Mouse (Mus musculus): ENCODE data around the gene Psme2. TPM values are rescaled to one million over a fixed set of nuclear protein-coding genes. Genes with fewer than 3 reads are reported as not detected.

The Psme2 gene
- total and polyA plus RNA-seq, 3 experiments = 467 to 757 (median 684) TPM

DNA sequence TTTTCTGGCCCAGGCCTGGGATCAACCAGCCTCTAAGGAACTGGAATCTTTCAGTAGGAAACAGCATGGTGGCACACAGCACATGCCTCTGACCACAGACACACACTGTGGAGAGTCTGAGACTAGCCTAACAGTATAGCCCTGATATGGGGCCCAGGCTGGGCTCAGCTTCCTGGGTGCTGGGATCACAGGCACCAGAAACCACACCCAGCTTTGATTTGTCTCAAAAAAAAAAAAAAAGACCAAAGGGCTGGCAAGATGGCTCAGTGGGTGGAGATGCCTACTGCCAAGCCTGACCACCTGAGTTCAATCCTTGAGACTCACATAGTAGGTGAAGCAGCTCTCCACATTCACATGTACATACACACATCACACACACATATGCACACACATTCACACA lies 36.3 kb downstream of the Psme2 start:
- Histone ChIP-seq H3K9me3 (replicated peaks; ENCODE audit: low read length) (no peaks in the 10 kb centered on the region), H3K27me3 (replicated peaks) (no peaks in the 10 kb centered on the region), H3K4me1 (ENCODE audit: control insufficient read depth in 1 of 2, insufficient read depth in 2 of 2) (peaks cover 2 to 22% of the 10 kb centered on the region in 2 experiments; a peak in 3 of 4 replicates), H3K79me2 (replicated peaks; ENCODE audit: control insufficient read depth, extremely low read depth, insufficient read depth, poor library complexity, severe bottlenecking) (peaks cover 3% of the 10 kb centered on the region; the same call in 1 of the 2 replicates), H3K9ac (ENCODE audit: insufficient read depth, low read depth) (no peak overlapping the region), H3K27ac (ENCODE audit: insufficient read depth, low read depth) (no peak overlapping the region), H3K4me2 (ENCODE audit: insufficient read depth, low read depth, poor library complexity, severe bottlenecking) (no peak overlapping the region), H3K36me3 (replicated peaks in 1 of 2; ENCODE audit: control insufficient read depth in 1 of 2, insufficient read depth in 1 of 2, low read length in 1 of 2) (peaks cover 4 to 17% of the 10 kb centered on the region in 2 experiments), H3K4me3 (replicated peaks in 1 of 3; ENCODE audit: low read depth in 2 of 3, low read length in 2 of 3, poor library complexity in 1 of 3) (no peak overlapping the region)
- dilution Hi-C loops (cut with MboI; ENCODE audit: extremely low pct_ligation_motif_present, extremely low pct_unique_long_range_greater_than_20kb, low sequenced_read_pairs) = no loop called here
- no peak for TF ChIP-seq TCF12 (IDR thresholded peaks at IDR 0.05; ENCODE audit: low read depth, low read length)
- TF ChIP-seq ZNF384 (IDR thresholded peaks at IDR 0.05; ENCODE audit: low read depth, low read length) = peak; percentile 21; the same call in 1 of the 2 replicates
- no peak for TF ChIP-seq KAT2A (IDR thresholded peaks at IDR 0.05; ENCODE audit: insufficient replicate concordance, low read length)
- no peak for TF ChIP-seq SIN3A (IDR thresholded peaks at IDR 0.05; ENCODE audit: low read length)
- in situ Hi-C loops (cut with MboI; ENCODE audit: low pct_ligation_motif_present, low pct_unique_long_range_greater_than_20kb, low sequenced_read_pairs) = no loop called here
- DNase-seq (ENCODE audit: extremely low read depth) = no peak

DNA sequence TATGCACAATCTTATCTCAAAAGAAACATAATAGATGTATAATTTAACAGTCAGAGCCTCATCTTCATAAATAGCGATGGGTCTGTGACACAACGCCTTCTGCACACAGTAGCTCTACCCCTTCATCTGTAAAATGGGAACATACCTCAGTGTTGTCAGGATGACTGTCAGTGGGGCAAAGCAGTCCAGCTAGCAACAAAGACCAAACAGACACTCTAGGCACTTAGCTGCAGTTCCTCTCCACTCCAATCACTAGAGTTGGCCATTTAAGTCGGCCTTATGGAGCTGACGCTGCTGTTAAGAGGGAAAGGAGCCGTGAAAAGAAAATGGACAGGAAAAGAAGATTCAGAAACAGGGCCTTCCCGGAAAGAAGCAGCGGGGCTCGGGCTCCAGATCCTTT lies 39.1 kb downstream of the Psme2 start:
- DNase-seq (ENCODE audit: extremely low read depth) = no peak
- Histone ChIP-seq H3K4me3 (replicated peaks in 1 of 3; ENCODE audit: low read depth in 2 of 3, low read length in 2 of 3, poor library complexity in 1 of 3) (no peak overlapping the region), H3K27ac (ENCODE audit: insufficient read depth, low read depth) (no peak overlapping the region), H3K9me3 (replicated peaks; ENCODE audit: low read length) (no peaks in the 10 kb centered on the region), H3K36me3 (replicated peaks in 1 of 2; ENCODE audit: control insufficient read depth in 1 of 2, insufficient read depth in 1 of 2, low read length in 1 of 2) (peaks cover 29 to 46% of the 10 kb centered on the region in 2 experiments), H3K4me1 (ENCODE audit: control insufficient read depth in 1 of 2, insufficient read depth in 2 of 2) (peaks cover 0 to 9% of the 10 kb centered on the region in 2 experiments; a peak in 2 of 4 replicates), H3K27me3 (replicated peaks) (no peaks in the 10 kb centered on the region), H3K4me2 (ENCODE audit: insufficient read depth, low read depth, poor library complexity, severe bottlenecking) (no peak overlapping the region), H3K9ac (ENCODE audit: insufficient read depth, low read depth) (no peak overlapping the region), H3K79me2 (replicated peaks; ENCODE audit: control insufficient read depth, extremely low read depth, insufficient read depth, poor library complexity, severe bottlenecking) (no peaks in the 10 kb centered on the region)
- in situ Hi-C loops (cut with MboI; ENCODE audit: low pct_ligation_motif_present, low pct_unique_long_range_greater_than_20kb, low sequenced_read_pairs) = no loop called here
- no peak for TF ChIP-seq JUND (conservative IDR thresholded peaks at IDR 0.05; ENCODE audit: low read depth, low read length)
- no peak for TF ChIP-seq MYC (IDR thresholded peaks at IDR 0.05; ENCODE audit: low read depth, low read length)
- dilution Hi-C loops (cut with MboI; ENCODE audit: extremely low pct_ligation_motif_present, extremely low pct_unique_long_range_greater_than_20kb, low sequenced_read_pairs) = no loop called here

DNA sequence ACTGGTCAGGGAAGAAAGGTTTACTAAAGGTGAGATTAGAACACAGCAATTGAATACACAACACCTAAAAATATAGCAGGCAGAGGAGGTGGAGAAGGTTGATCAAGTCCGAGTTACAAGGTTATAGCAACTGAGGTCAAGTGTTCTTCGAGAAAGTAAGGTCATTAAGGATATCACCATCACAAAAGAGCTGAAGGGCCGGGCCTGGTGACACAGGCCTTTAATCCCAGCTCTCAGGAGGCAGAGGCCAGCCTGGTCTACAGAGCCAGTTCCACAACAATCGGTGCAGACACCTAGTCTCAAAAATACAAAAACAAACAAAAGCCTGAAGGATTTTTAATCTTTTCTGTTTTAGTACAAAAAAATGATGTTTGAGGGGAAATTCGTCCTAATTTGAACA lies 39.6 kb downstream of the Psme2 start:
- no peaks in the 10 kb centered on the region for H3K79me2 ChIP-seq (replicated peaks; ENCODE audit: control insufficient read depth, extremely low read depth, insufficient read depth, poor library complexity, severe bottlenecking)
- dilution Hi-C loops (cut with MboI; ENCODE audit: extremely low pct_ligation_motif_present, extremely low pct_unique_long_range_greater_than_20kb, low sequenced_read_pairs) (no loop called here), in situ Hi-C loops (cut with MboI; ENCODE audit: low pct_ligation_motif_present, low pct_unique_long_range_greater_than_20kb, low sequenced_read_pairs) (no loop called here)
- H3K4me2 ChIP-seq (ENCODE audit: insufficient read depth, low read depth, poor library complexity, severe bottlenecking) = no peak overlapping the region
- no peak overlapping the region for H3K27ac ChIP-seq (ENCODE audit: insufficient read depth, low read depth)
- TF ChIP-seq POLR2A (IDR thresholded peaks at IDR 0.05; ENCODE audit: low read depth, low read length) (no peak), MXI1 (IDR thresholded peaks at IDR 0.05; ENCODE audit: low read depth, low read length) (no peak), MAFK (IDR thresholded peaks at IDR 0.05; ENCODE audit: insufficient replicate concordance, low read length) (no peak), EP300 (IDR thresholded peaks at IDR 0.05; ENCODE audit: low read length) (no peak), GABPA (IDR thresholded peaks at IDR 0.05; ENCODE audit: insufficient replicate concordance, low read depth, low read length) (no peak), SIN3A (IDR thresholded peaks at IDR 0.05; ENCODE audit: low read length) (no peak), TBP (conservative IDR thresholded peaks at IDR 0.05; ENCODE audit: low read depth, low read length) (no peak), JUN (IDR thresholded peaks at IDR 0.05; ENCODE audit: insufficient read depth, low read depth, low read length) (no peak), NRF1 (IDR thresholded peaks at IDR 0.05; ENCODE audit: low read depth, low read length) (no peak), MEF2A (IDR thresholded peaks at IDR 0.05; ENCODE audit: borderline replicate concordance, low read depth, low read length) (no peak), CHD1 (IDR thresholded peaks at IDR 0.05; ENCODE audit: low read depth, low read length) (no peak), BHLHE40 (IDR thresholded peaks at IDR 0.05; ENCODE audit: low read depth, low read length) (no peak), MYC (IDR thresholded peaks at IDR 0.05; ENCODE audit: low read depth, low read length) (no peak), POLR2AphosphoS2 (IDR thresholded peaks at IDR 0.05; ENCODE audit: low read depth, low read length) (no peak), RCOR1 (conservative IDR thresholded peaks at IDR 0.05; ENCODE audit: low read depth, low read length) (no peak), RAD21 (IDR thresholded peaks at IDR 0.05; ENCODE audit: low read depth, low read length) (no peak)
- no peaks in the 10 kb centered on the region for H3K9me3 ChIP-seq (replicated peaks; ENCODE audit: low read length)
- peaks cover 0 to 7% of the 10 kb centered on the region in 2 experiments; a peak in 2 of 4 replicates for H3K4me1 ChIP-seq (ENCODE audit: control insufficient read depth in 1 of 2, insufficient read depth in 2 of 2)
- no peak for DNase-seq (ENCODE audit: extremely low read depth)
- no peak overlapping the region for H3K4me3 ChIP-seq (replicated peaks in 1 of 3; ENCODE audit: low read depth in 2 of 3, low read length in 2 of 3, poor library complexity in 1 of 3)
- H3K36me3 ChIP-seq (replicated peaks in 1 of 2; ENCODE audit: control insufficient read depth in 1 of 2, insufficient read depth in 1 of 2, low read length in 1 of 2) = peaks cover 32 to 50% of the 10 kb centered on the region in 2 experiments
- no peak overlapping the region for H3K9ac ChIP-seq (ENCODE audit: insufficient read depth, low read depth)
- H3K27me3 ChIP-seq (replicated peaks) = no peaks in the 10 kb centered on the region
